In the genomic region with DNA sequence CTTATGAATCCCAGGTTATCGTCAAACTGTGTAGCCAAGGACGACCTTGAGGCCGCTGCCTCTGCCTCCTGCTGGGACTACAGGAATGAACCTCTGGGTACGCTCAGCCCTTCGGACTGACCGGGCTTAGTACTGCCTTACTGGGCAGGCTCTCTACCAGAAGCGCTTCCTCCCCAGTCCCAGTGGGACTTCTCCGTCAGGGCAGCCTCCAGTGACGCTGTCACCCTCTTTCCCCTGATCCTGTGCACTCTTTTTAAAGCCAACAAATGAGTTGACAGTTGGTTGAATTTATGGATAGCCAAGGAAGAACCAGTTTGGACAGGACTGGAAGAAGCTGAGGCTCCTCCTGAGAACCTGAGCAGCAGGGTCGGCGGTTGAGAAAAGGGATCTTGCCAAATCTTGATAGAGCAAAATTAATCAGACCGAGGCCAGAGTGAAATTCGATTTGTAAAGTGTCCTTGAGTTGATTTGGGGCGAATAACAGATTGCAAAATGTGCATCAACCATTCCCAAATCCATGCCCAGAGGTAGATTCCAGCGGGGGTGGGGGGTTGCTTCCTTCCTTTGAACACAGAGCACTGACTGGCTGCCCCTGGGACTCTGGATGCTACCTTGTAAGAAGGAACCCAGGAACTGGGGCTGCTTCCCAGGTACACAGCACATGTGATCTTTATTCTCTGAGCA, we compare ENCODE assay signal across 9 mouse cellular contexts. TPM values are rescaled to one million over a fixed set of nuclear protein-coding genes. Genes with fewer than 3 reads are reported as not detected.
A peak's percentile ranks its signal among the peaks of the same experiment; 100 is the strongest.
DNase-seq lines count a peak whose midpoint lies in the region; ATAC-seq and TF ChIP-seq lines count a peak whose summit lies in the region.
"Had no signal": no experiment of that assay in that cellular context is flagged by ENCODE, and none has a peak within 500 bp of the region (broad histone marks: within the 10 kb centered on the region; RNA-seq: fewer than 3 reads in every experiment).

No protein-coding gene starts in this region.

- H3K9ac ChIP-seq in embryonic facial prominence, embryonic 15.5 days = no peak overlapping the region

- H3K27ac ChIP-seq in layer of hippocampus, adult 2 months = peak overlapping the region; percentile 44
- H3K27ac ChIP-seq in embryonic facial prominence, embryonic 15.5 days (replicated peaks) = 0 out of 2 replicates have a peak overlapping the region, but pooled peaks have one; percentile 30
- H3K27ac ChIP-seq: limb, embryonic 13.5 days had no signal

- no peak overlapping the region for H3K4me2 ChIP-seq in embryonic facial prominence, embryonic 15.5 days (replicated peaks)
- H3K4me2 ChIP-seq: limb, embryonic 13.5 days had no signal

- ATAC-seq in embryonic facial prominence, embryonic 15.5 days (ENCODE audit: insufficient number of reproducible peaks, low FRiP score, low TSS enrichment, low read depth) = no peak
- no peak for ATAC-seq in monocyte, adult 5-6 weeks (replicated peaks; ENCODE audit: insufficient number of reproducible peaks, low FRiP score, low TSS enrichment, poor library complexity, severe bottlenecking)

- no peak; the same call in 1 of the 2 replicates for TF ChIP-seq CTCF in layer of hippocampus, adult 2 months (conservative IDR thresholded peaks at IDR 0.05)

- peaks cover 61% of the 10 kb centered on the region for H3K36me3 ChIP-seq in embryonic facial prominence, embryonic 15.5 days

- no peaks in the 10 kb centered on the region for H3K9me3 ChIP-seq in embryonic facial prominence, embryonic 15.5 days (replicated peaks)
- H3K9me3 ChIP-seq: limb, embryonic 13.5 days had no signal

- H3K27me3 ChIP-seq in embryonic facial prominence, embryonic 15.5 days = peaks cover 4% of the 10 kb centered on the region; the same call in 1 of the 2 replicates

- WGBS in embryonic facial prominence, embryonic 15.5 days = 50% methylated on average over 15 of the region's 15 CpGs

- no peak overlapping the region for H3K4me3 ChIP-seq in layer of hippocampus, adult 2 months
- no peak overlapping the region for H3K4me3 ChIP-seq in embryonic facial prominence, embryonic 15.5 days (replicated peaks)
- H3K4me3 ChIP-seq: limb, embryonic 13.5 days had no signal

- peaks cover 13% of the 10 kb centered on the region for H3K4me1 ChIP-seq in embryonic facial prominence, embryonic 15.5 days

- no peak for DNase-seq in layer of hippocampus, adult 2 months (ENCODE audit: low spot score in 2 of 2)
- DNase-seq in layer of hippocampus, postnatal 36 days = no peak
- DNase-seq in adrenal gland, postnatal 14 days = peak; percentile 75
- DNase-seq in kidney, postnatal 10 days = peak; percentile 78
- DNase-seq in Muller cell, postnatal 12 days (ENCODE audit: inconsistent ontology term) = no peak
- DNase-seq in layer of hippocampus, postnatal 14 days (ENCODE audit: low spot score in 2 of 2) = no peak

RNA-seq across cellular contexts. Expression of gene Fam166b, which starts 9.8 kb away (rescaled TPM):
- total RNA-seq in layer of hippocampus, adult 2 months (2021) = 1 to 10 TPM in 1 of 2 experiments, under 1 TPM in 1; 0.98 to 1.9 TPM
- total RNA-seq in layer of hippocampus, postnatal 36 days (2021) = 1 to 10 TPM in 1 of 2 experiments, under 1 TPM in 1; 0.72 to 2.6 TPM
- not detected in 2 replicates for total RNA-seq in adrenal gland, postnatal 14 days (2021)
- polyA plus RNA-seq in embryonic facial prominence, embryonic 15.5 days (2015; fragmentation: Nextera tagmentation; extraction: Ambion mirVana) = 0.41 and 0.44 TPM in 2 replicates
- total RNA-seq in layer of hippocampus, postnatal 14 days (2021) = 1 to 10 TPM in 1 of 2 experiments, under 1 TPM in 1; 0.76 to 2.4 TPM
- 1.1 to 2.8 TPM in 2 of 3 replicates, not detected in the other for total RNA-seq in monocyte, adult 5-6 weeks (2017)
- polyA plus RNA-seq: limb, embryonic 13.5 days had no signal

RNA-seq across cellular contexts. Expression of gene Tesk1, which starts 22.6 kb away (rescaled TPM):
- total RNA-seq in layer of hippocampus, adult 2 months (2021) = 10 to 100 TPM; 79.9 to 86.0 TPM
- 10 to 100 TPM; 76.2 to 76.3 TPM for total RNA-seq in layer of hippocampus, postnatal 36 days (2021)
- 53.9 and 59.0 TPM in 2 replicates for total RNA-seq in adrenal gland, postnatal 14 days (2021)
- 9.2 and 9.3 TPM in 2 replicates for polyA plus RNA-seq in embryonic facial prominence, embryonic 15.5 days (2015; fragmentation: Nextera tagmentation; extraction: Ambion mirVana)
- 10 to 100 TPM; 63.0 to 64.4 TPM for total RNA-seq in layer of hippocampus, postnatal 14 days (2021)
- total RNA-seq in monocyte, adult 5-6 weeks (2017) = 12.8 to 21.7 TPM (median 12.9 TPM) in 3 replicates

RNA-seq across cellular contexts. Expression of gene Cd72, which starts 35.3 kb away (rescaled TPM):
- total RNA-seq in layer of hippocampus, adult 2 months (2021) = not detected
- not detected for total RNA-seq in layer of hippocampus, postnatal 36 days (2021)
- total RNA-seq in adrenal gland, postnatal 14 days (2021) = 2.7 and 12.7 TPM in 2 replicates
- 3.1 and 3.8 TPM in 2 replicates for polyA plus RNA-seq in embryonic facial prominence, embryonic 15.5 days (2015; fragmentation: Nextera tagmentation; extraction: Ambion mirVana)
- not detected for total RNA-seq in layer of hippocampus, postnatal 14 days (2021)
- total RNA-seq in monocyte, adult 5-6 weeks (2017) = 76.6 to 146 TPM (median 108 TPM) in 3 replicates

RNA-seq across cellular contexts. Expression of gene Rusc2, which starts 37.3 kb away (rescaled TPM):
- total RNA-seq in layer of hippocampus, adult 2 months (2021) = 100 to 1,000 TPM; 117 to 120 TPM
- total RNA-seq in layer of hippocampus, postnatal 36 days (2021) = 100 to 1,000 TPM; 104 to 120 TPM
- total RNA-seq in adrenal gland, postnatal 14 days (2021) = 34.8 and 38.6 TPM in 2 replicates
- polyA plus RNA-seq in embryonic facial prominence, embryonic 15.5 days (2015; fragmentation: Nextera tagmentation; extraction: Ambion mirVana) = 18.2 TPM in 2 replicates
- 100 to 1,000 TPM; 127 to 145 TPM for total RNA-seq in layer of hippocampus, postnatal 14 days (2021)
- total RNA-seq in monocyte, adult 5-6 weeks (2017) = 0.43 to 7.6 TPM in 2 of 3 replicates, not detected in the other

Comparison
In these comparisons a context has a peak if more than half of its experiments do, and no peak if none do; other contexts are left out.
1. DNase-seq: peak in adrenal gland, postnatal 14 days (single experiment) and kidney, postnatal 10 days (single experiment); none in layer of hippocampus, adult 2 months (0 of 2), layer of hippocampus, postnatal 36 days (0 of 2), Muller cell, postnatal 12 days (single experiment) and layer of hippocampus, postnatal 14 days (0 of 2).